Mouse (Mus musculus): ENCODE results near the gene Znhit6. TPM values are rescaled to one million over a fixed set of nuclear protein-coding genes. Genes with fewer than 3 reads are reported as not detected.
A peak's percentile ranks its signal among the peaks of the same experiment; 100 is the strongest.

The Znhit6 gene
- polyA plus RNA-seq, 1 experiment from 2014 or later, result 26.0 TPM

- H3K36me3 ChIP-seq (ENCODE audit: control insufficient read depth, insufficient read depth, low read length), result no peaks in the 10 kb centered on the region
- H3K4me1 ChIP-seq (ENCODE audit: control insufficient read depth, insufficient read depth, low read length), result peaks cover 11% of the 10 kb centered on the region
- no peak overlapping the region for H3K9ac ChIP-seq (ENCODE audit: low read depth, low read length)
- 67% methylated on average over 3 of the region's 3 CpGs for WGBS (ENCODE audit: insufficient replicate concordance)
- H3K4me3 ChIP-seq (ENCODE audit: low read depth, low read length), result no peak overlapping the region
- H3K27ac ChIP-seq (ENCODE audit: low read depth, low read length), result no peak overlapping the region
- no peak for ATAC-seq (replicated peaks; ENCODE audit: insufficient number of reproducible peaks, low FRiP score, low TSS enrichment)
- no peak overlapping the region for H3K4me2 ChIP-seq
- H3K9me3 ChIP-seq (replicated peaks; ENCODE audit: control insufficient read depth, low read length), result no peaks in the 10 kb centered on the region
- no peaks in the 10 kb centered on the region; the same call in 1 of the 2 replicates for H3K27me3 ChIP-seq (ENCODE audit: control insufficient read depth, insufficient read depth, low read length)
These were observed 65.9 kb downstream of the Znhit6 start for GRCm38 (mm10) chr3:145641878-145642277.

- H3K36me3 ChIP-seq (ENCODE audit: control insufficient read depth, insufficient read depth, low read length), result 0 out of 2 replicates have a peak, but pooled peaks cover 5% of the 10 kb centered on the region
- H3K27ac ChIP-seq (ENCODE audit: low read depth, low read length), result no peak overlapping the region
- H3K4me1 ChIP-seq (ENCODE audit: control insufficient read depth, insufficient read depth, low read length), result peaks cover 16% of the 10 kb centered on the region
- ATAC-seq (replicated peaks; ENCODE audit: insufficient number of reproducible peaks, low FRiP score, low TSS enrichment), result no peak
- H3K9me3 ChIP-seq (replicated peaks; ENCODE audit: control insufficient read depth, low read length), result no peaks in the 10 kb centered on the region
- H3K4me3 ChIP-seq (ENCODE audit: low read depth, low read length), result no peak overlapping the region
- no peak overlapping the region for H3K9ac ChIP-seq (ENCODE audit: low read depth, low read length)
- no peak overlapping the region for H3K4me2 ChIP-seq
- H3K27me3 ChIP-seq (ENCODE audit: control insufficient read depth, insufficient read depth, low read length), result no peaks in the 10 kb centered on the region; the same call in 1 of the 2 replicates
- 51% methylated on average over 11 of the region's 11 CpGs for WGBS (ENCODE audit: insufficient replicate concordance)
These were observed 66.9 kb downstream of the Znhit6 start for GRCm38 (mm10) chr3:145642861-145643260.

- no peaks in the 10 kb centered on the region for H3K27me3 ChIP-seq (ENCODE audit: control insufficient read depth, insufficient read depth, low read length)
- H3K36me3 ChIP-seq (ENCODE audit: control insufficient read depth, insufficient read depth, low read length), result 0 out of 2 replicates have a peak, but pooled peaks cover 5% of the 10 kb centered on the region
- H3K9me3 ChIP-seq (replicated peaks; ENCODE audit: control insufficient read depth, low read length), result no peaks in the 10 kb centered on the region
- no peak overlapping the region for H3K4me2 ChIP-seq
- no peak for ATAC-seq (replicated peaks; ENCODE audit: insufficient number of reproducible peaks, low FRiP score, low TSS enrichment)
- whole genome bisulfite sequencing (ENCODE audit: insufficient replicate concordance), result 61% methylated on average over 6 of the region's 6 CpGs
- H3K9ac ChIP-seq (ENCODE audit: low read depth, low read length), result no peak overlapping the region
- peaks cover 17% of the 10 kb centered on the region for H3K4me1 ChIP-seq (ENCODE audit: control insufficient read depth, insufficient read depth, low read length)
- no peak overlapping the region for H3K4me3 ChIP-seq (ENCODE audit: low read depth, low read length)
- no peak overlapping the region for H3K27ac ChIP-seq (ENCODE audit: low read depth, low read length)
These were observed 69.5 kb downstream of the Znhit6 start for GRCm38 (mm10) chr3:145645463-145645862.

GRCm38 (mm10) chr3:145646009-145646408 is 70.0 kb downstream of the Znhit6 start:
- WGBS (ENCODE audit: insufficient replicate concordance), result 39% methylated on average over 3 of the region's 3 CpGs
- Histone ChIP-seq H3K4me2 (no peak overlapping the region; the same call in 1 of the 2 replicates), H3K36me3 (ENCODE audit: control insufficient read depth, insufficient read depth, low read length) (0 out of 2 replicates have a peak, but pooled peaks cover 5% of the 10 kb centered on the region)

GRCm38 (mm10) chr3:145646666-145647065 is 70.7 kb downstream of the Znhit6 start:
- 76% methylated on average over 2 of the region's 2 CpGs for WGBS (ENCODE audit: insufficient replicate concordance)
- Histone ChIP-seq H3K4me1 (ENCODE audit: control insufficient read depth, insufficient read depth, low read length) (peaks cover 26% of the 10 kb centered on the region), H3K27ac (ENCODE audit: low read depth, low read length) (no peak overlapping the region), H3K9ac (ENCODE audit: low read depth, low read length) (no peak overlapping the region), H3K36me3 (ENCODE audit: control insufficient read depth, insufficient read depth, low read length) (0 out of 2 replicates have a peak, but pooled peaks cover 5% of the 10 kb centered on the region), H3K4me3 (ENCODE audit: low read depth, low read length) (no peak overlapping the region), H3K9me3 (replicated peaks; ENCODE audit: control insufficient read depth, low read length) (no peaks in the 10 kb centered on the region), H3K4me2 (no peak overlapping the region), H3K27me3 (ENCODE audit: control insufficient read depth, insufficient read depth, low read length) (no peaks in the 10 kb centered on the region)
- ATAC-seq (replicated peaks; ENCODE audit: insufficient number of reproducible peaks, low FRiP score, low TSS enrichment), result no peak

More at GRCm38 (mm10) chr3:145646009-145646408, 70.0 kb downstream of the Znhit6 start:
- Histone ChIP-seq H3K9ac (ENCODE audit: low read depth, low read length) (no peak overlapping the region), H3K27ac (ENCODE audit: low read depth, low read length) (no peak overlapping the region), H3K9me3 (replicated peaks; ENCODE audit: control insufficient read depth, low read length) (no peaks in the 10 kb centered on the region), H3K27me3 (ENCODE audit: control insufficient read depth, insufficient read depth, low read length) (no peaks in the 10 kb centered on the region), H3K4me3 (ENCODE audit: low read depth, low read length) (no peak overlapping the region), H3K4me1 (ENCODE audit: control insufficient read depth, insufficient read depth, low read length) (peaks cover 21% of the 10 kb centered on the region)
- ATAC-seq (replicated peaks; ENCODE audit: insufficient number of reproducible peaks, low FRiP score, low TSS enrichment), result no peak

GRCm38 (mm10) chr3:145647416-145647815 is 71.4 kb downstream of the Znhit6 start:
- Histone ChIP-seq H3K4me3 (ENCODE audit: low read depth, low read length) (peak overlapping the region; percentile 89; the same call in 1 of the 2 replicates), H3K4me2 (peak overlapping the region; percentile 80), H3K27ac (ENCODE audit: low read depth, low read length) (no peak overlapping the region), H3K9ac (ENCODE audit: low read depth, low read length) (no peak overlapping the region), H3K36me3 (ENCODE audit: control insufficient read depth, insufficient read depth, low read length) (0 out of 2 replicates have a peak, but pooled peaks cover 5% of the 10 kb centered on the region), H3K9me3 (replicated peaks; ENCODE audit: control insufficient read depth, low read length) (no peaks in the 10 kb centered on the region), H3K4me1 (ENCODE audit: control insufficient read depth, insufficient read depth, low read length) (peaks cover 28% of the 10 kb centered on the region), H3K27me3 (ENCODE audit: control insufficient read depth, insufficient read depth, low read length) (no peaks in the 10 kb centered on the region)
- 87% methylated on average over 18 of the region's 18 CpGs for WGBS (ENCODE audit: insufficient replicate concordance)
- ATAC-seq (replicated peaks; ENCODE audit: insufficient number of reproducible peaks, low FRiP score, low TSS enrichment), result no peak

- no peaks in the 10 kb centered on the region for H3K9me3 ChIP-seq (replicated peaks; ENCODE audit: control insufficient read depth, low read length)
- peak overlapping the region; percentile 89 for H3K4me3 ChIP-seq (ENCODE audit: low read depth, low read length)
- H3K9ac ChIP-seq (ENCODE audit: low read depth, low read length), result peak overlapping the region; percentile 97
- 0 out of 2 replicates have a peak, but pooled peaks cover 5% of the 10 kb centered on the region for H3K36me3 ChIP-seq (ENCODE audit: control insufficient read depth, insufficient read depth, low read length)
- 18% methylated on average over 26 of the region's 26 CpGs for WGBS (ENCODE audit: insufficient replicate concordance)
- H3K27ac ChIP-seq (ENCODE audit: low read depth, low read length), result peak overlapping the region; percentile 95
- H3K27me3 ChIP-seq (ENCODE audit: control insufficient read depth, insufficient read depth, low read length), result no peaks in the 10 kb centered on the region
- H3K4me2 ChIP-seq, result peak overlapping the region; percentile 80
- ATAC-seq (replicated peaks; ENCODE audit: insufficient number of reproducible peaks, low FRiP score, low TSS enrichment), result no peak
- H3K4me1 ChIP-seq (ENCODE audit: control insufficient read depth, insufficient read depth, low read length), result peaks cover 35% of the 10 kb centered on the region
These were observed 72.3 kb downstream of the Znhit6 start for GRCm38 (mm10) chr3:145648097-145648931.

GRCm38 (mm10) chr3:145648991-145649851 is 73.2 kb downstream of the Znhit6 start:
- Histone ChIP-seq H3K36me3 (ENCODE audit: control insufficient read depth, insufficient read depth, low read length) (0 out of 2 replicates have a peak, but pooled peaks cover 5% of the 10 kb centered on the region), H3K4me1 (ENCODE audit: control insufficient read depth, insufficient read depth, low read length) (peaks cover 38% of the 10 kb centered on the region), H3K4me3 (ENCODE audit: low read depth, low read length) (peak overlapping the region; percentile 89), H3K4me2 (peak overlapping the region; percentile 80), H3K9me3 (replicated peaks; ENCODE audit: control insufficient read depth, low read length) (no peaks in the 10 kb centered on the region), H3K27ac (ENCODE audit: low read depth, low read length) (peak overlapping the region; percentile 95), H3K27me3 (ENCODE audit: control insufficient read depth, insufficient read depth, low read length) (no peaks in the 10 kb centered on the region), H3K9ac (ENCODE audit: low read depth, low read length) (peak overlapping the region; percentile 97)
- ATAC-seq (replicated peaks; ENCODE audit: insufficient number of reproducible peaks, low FRiP score, low TSS enrichment), result no peak
- WGBS (ENCODE audit: insufficient replicate concordance), result under 1% methylated on average over 49 of the region's 49 CpGs
